Mouse (Mus musculus) bone marrow macrophage, adult 2 months (primary cell): ENCODE data around the gene Itgb7. TPM values are rescaled to one million over a fixed set of nuclear protein-coding genes. Genes with fewer than 3 reads are reported as not detected.

ENCODE experiments used
- H3K27ac ChIP-seq: 2 replicates; pipeline ENCODE4 v1.5.1; 2012; ENCODE audit warnings: low read depth, low read length; ENCODE audit not compliant: insufficient read depth
- H3K4me1 ChIP-seq: 2 replicates; pipeline ENCODE4 v1.6.1; 2012; ENCODE audit warnings: low read length; ENCODE audit not compliant: control insufficient read depth, insufficient read depth
- H3K4me3 ChIP-seq: 2 replicates; pipeline ENCODE4 v1.5.1; 2012; ENCODE audit warnings: mild to moderate bottlenecking, low read length, moderate library complexity; ENCODE audit not compliant: insufficient read depth
- CTCF ChIP-seq: IDR thresholded peaks from 2 replicates; pipeline ENCODE4 v1.5.1; 2012; ENCODE audit warnings: low read depth, mild to moderate bottlenecking, low read length, moderate library complexity
- POLR2A ChIP-seq: IDR thresholded peaks from 2 replicates; pipeline ENCODE4 v1.6.1; 2012; ENCODE audit warnings: mild to moderate bottlenecking, low read depth, low read length, borderline replicate concordance
- polyA plus RNA-seq: library from polyadenylated mRNA; stranded (reverse); fragments of >200 nt; gene quantifications from 2 replicates; pipeline ENCODE4 v1.2.4, GENCODE M21; 2012; ENCODE audit not compliant: missing spikeins, insufficient read depth, insufficient read length

Itgb7 gene
- polyA plus RNA-seq, 1 experiment: 35.8 TPM

- TF ChIP-seq POLR2A: no peak
- TF ChIP-seq CTCF: no peak
- H3K27ac ChIP-seq: no peak overlapping the region
- no peak overlapping the region for H3K4me3 ChIP-seq
- H3K4me1 ChIP-seq: peaks cover 2% of the 10 kb centered on the region; the same call in 1 of the 2 replicates
Observed at GRCm38 (mm10) chr15:102210816-102211215, 20.9 kb downstream of the Itgb7 start.

GRCm38 (mm10) chr15:102209114-102209513 is 22.6 kb downstream of the Itgb7 start:
- no peak for TF ChIP-seq POLR2A
- TF ChIP-seq CTCF: no peak
- H3K27ac ChIP-seq: no peak overlapping the region
- H3K4me3 ChIP-seq: no peak overlapping the region
- peaks cover 11% of the 10 kb centered on the region for H3K4me1 ChIP-seq

- Histone ChIP-seq H3K4me3 (no peak overlapping the region), H3K27ac (no peak overlapping the region), H3K4me1 (peaks cover 11% of the 10 kb centered on the region)
- no peak for TF ChIP-seq CTCF
- no peak for TF ChIP-seq POLR2A
Observed at GRCm38 (mm10) chr15:102208092-102208561, 23.6 kb downstream of the Itgb7 start.

GRCm38 (mm10) chr15:102207351-102207750 is 24.4 kb downstream of the Itgb7 start:
- H3K27ac ChIP-seq: no peak overlapping the region
- peaks cover 12% of the 10 kb centered on the region for H3K4me1 ChIP-seq
- TF ChIP-seq CTCF: no peak
- TF ChIP-seq POLR2A: no peak
- no peak overlapping the region for H3K4me3 ChIP-seq

- TF ChIP-seq POLR2A: no peak
- TF ChIP-seq CTCF: no peak
- no peak overlapping the region for H3K27ac ChIP-seq
- H3K4me3 ChIP-seq: no peak overlapping the region
- peaks cover 17% of the 10 kb centered on the region for H3K4me1 ChIP-seq
Observed at GRCm38 (mm10) chr15:102205779-102206178, 26.0 kb downstream of the Itgb7 start.

- Histone ChIP-seq H3K4me3 (peak within 1 kb of the TSS; percentile 89), H3K27ac (peak within 1 kb of the TSS; percentile 96), H3K4me1 (peaks cover 17% of the 10 kb centered on the region)
- TF ChIP-seq POLR2A: no peak
- TF ChIP-seq CTCF: no peak
Observed at GRCm38 (mm10) chr15:102204674-102205505, 26.9 kb downstream of the Itgb7 start, which contains the start of gene Csad. Gene Csad, minus strand, starts transcription at chr15:102204724.

- TF ChIP-seq CTCF (no peak), POLR2A (no peak)
- Histone ChIP-seq H3K27ac (peak overlapping the region; percentile 96), H3K4me1 (peaks cover 20% of the 10 kb centered on the region), H3K4me3 (peak overlapping the region; percentile 89)
Observed at GRCm38 (mm10) chr15:102203835-102204381, 27.8 kb downstream of the Itgb7 start.

- Histone ChIP-seq H3K4me3 (peak within 1 kb of the TSS; percentile 89), H3K27ac (peak within 1 kb of the TSS; percentile 96), H3K4me1 (peaks cover 22% of the 10 kb centered on the region)
- TF ChIP-seq POLR2A (no peak), CTCF (no peak)
Observed at GRCm38 (mm10) chr15:102202971-102203834, 28.5 kb downstream of the Itgb7 start, which contains the start of gene Zfp740. Gene Zfp740, plus strand, starts transcription at chr15:102203249.

GRCm38 (mm10) chr15:102198841-102199240 is 32.9 kb downstream of the Itgb7 start:
- no peak overlapping the region for H3K4me3 ChIP-seq
- H3K27ac ChIP-seq: no peak overlapping the region
- no peak for TF ChIP-seq CTCF
- TF ChIP-seq POLR2A: no peak
- H3K4me1 ChIP-seq: peaks cover 27% of the 10 kb centered on the region

GRCm38 (mm10) chr15:102195373-102195772 is 36.4 kb downstream of the Itgb7 start:
- H3K4me3 ChIP-seq: no peak overlapping the region
- TF ChIP-seq CTCF (no peak), POLR2A (no peak)
- no peak overlapping the region for H3K27ac ChIP-seq

More at GRCm38 (mm10) chr15:102195373-102195772, 36.4 kb downstream of the Itgb7 start:
- H3K4me1 ChIP-seq: peaks cover 42% of the 10 kb centered on the region
